Mouse (Mus musculus) right cerebral cortex, postnatal 25 days (tissue): ENCODE data around the gene Lifr.

Experiments
- DNase-seq: peaks from one replicate; pipeline ENCODE4 v3.0.0; 2022

The Lifr gene

DNA sequence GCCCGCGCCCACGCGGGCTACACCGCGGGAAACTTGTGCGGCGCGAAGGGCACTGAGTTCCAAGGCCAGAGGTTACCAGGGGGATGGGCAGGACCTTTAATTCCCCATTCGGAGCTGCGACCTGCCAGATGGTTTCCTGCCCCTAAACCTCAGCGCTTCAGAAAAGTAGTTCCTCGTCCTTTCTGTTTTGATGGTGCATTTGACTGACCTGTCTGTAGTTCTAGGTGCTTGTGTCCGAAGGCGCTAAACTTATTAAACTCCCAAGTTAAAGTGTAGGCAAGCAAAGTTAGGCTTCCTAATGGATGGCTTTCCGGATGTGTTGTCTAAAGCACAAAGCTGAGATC lies 39.5 kb downstream of the Lifr start:
- DNase-seq = no peak

DNA sequence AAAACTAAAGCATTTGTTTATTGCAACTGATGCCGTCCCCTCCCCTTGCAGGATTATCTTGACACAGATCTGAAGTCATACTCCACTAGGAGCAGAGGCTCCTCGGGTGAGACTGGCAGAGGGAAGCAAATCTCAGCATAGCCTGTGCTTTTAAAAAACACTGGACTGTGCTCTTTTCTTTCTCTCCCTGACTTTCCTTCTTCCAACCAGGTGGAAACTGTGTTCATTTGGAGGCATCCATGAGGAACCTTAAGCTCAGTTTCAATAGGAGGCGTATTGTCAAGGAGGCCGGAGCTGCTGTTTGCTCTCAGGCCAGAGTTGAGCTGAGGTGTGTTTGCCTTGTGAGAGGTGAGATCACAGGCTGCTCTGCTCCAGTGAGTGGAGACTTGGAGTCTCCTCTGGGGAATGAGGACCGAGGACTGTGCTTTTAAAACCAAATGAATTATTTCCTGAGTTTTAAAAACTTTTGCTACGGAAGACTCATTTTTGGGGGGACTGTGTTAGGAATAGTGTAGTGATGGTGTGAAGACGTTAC lies 40.3 kb downstream of the Lifr start:
- no peak for DNase-seq

DNA sequence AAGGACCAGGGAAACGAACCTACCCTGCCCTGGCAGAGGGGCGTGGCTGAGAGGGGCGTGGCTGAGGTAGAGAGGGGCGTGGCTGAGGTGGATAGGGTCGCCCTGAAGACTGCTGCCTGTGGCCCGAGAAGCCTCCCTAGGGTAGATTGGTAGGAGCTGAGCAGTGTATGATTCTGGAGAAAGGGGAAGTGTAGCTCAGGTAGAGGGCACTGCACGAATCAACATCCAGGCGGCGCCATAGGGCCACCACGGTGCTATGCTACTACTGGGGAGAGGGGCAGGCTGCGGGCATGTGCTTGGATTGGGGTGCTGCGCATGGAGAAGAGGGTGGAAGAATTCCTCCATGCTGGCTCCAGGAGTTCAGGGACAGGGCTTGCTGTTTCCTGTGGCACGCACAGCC lies 42.3 kb downstream of the Lifr start:
- DNase-seq = no peak

- no peak for DNase-seq
Observed at GRCm38 (mm10) chr15:7134454-7135052, 44.1 kb downstream of the Lifr start.

DNA sequence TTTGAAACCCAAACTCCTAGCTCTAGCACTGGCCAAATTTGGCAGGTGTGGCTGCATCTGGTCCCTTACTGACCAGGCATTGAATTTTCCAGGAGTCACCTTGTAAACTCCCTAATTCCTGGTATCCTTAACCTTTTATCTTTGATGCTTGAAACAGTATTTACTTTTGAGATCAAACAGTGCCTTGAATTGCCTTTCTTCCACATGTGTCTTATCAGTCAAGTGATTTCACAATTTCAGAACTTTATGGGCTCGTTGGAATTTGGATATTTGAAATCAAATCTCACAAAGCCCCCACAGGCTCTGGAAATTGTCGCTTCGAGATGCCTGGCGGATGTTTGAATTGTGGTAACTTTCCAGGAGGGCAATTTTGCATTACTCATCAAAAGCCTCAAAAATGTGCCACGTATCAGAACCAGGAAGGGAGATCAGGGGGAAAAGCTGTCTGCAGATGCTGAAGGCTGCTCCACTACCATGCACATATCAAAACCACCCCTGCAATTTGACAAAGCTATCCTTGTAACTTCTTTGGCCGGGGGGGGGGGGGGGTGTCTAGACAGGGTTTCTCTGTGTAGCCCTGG lies 45.7 kb downstream of the Lifr start:
- no peak for DNase-seq

DNA sequence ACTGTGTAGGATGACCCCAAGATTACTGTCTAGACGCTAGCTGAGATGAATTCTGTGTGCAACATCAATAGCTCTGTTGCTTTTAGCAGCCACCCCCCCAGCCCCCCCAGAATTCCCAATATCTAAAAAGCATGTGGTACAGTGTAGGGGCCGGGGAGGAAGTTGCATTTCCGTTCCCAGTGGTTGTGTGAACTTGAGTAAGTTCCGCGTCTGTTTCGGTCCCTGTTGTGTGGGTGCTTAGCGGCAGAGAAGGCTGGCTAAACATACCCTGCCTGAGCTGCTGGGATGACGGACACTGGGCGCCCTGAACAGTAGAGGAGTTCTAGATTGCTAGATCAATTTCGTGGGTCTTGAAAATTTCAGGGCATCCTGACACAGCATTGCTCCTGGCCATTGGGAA lies 46.5 kb downstream of the Lifr start:
- DNase-seq = no peak

GRCm38 (mm10) chr15:7137607-7138006 lies 47.2 kb downstream of the Lifr start:
- DNase-seq = no peak

GRCm38 (mm10) chr15:7138471-7138870 lies 48.1 kb downstream of the Lifr start:
- DNase-seq = no peak

- DNase-seq = no peak
Observed at GRCm38 (mm10) chr15:7140322-7140721, 49.9 kb downstream of the Lifr start.

DNA sequence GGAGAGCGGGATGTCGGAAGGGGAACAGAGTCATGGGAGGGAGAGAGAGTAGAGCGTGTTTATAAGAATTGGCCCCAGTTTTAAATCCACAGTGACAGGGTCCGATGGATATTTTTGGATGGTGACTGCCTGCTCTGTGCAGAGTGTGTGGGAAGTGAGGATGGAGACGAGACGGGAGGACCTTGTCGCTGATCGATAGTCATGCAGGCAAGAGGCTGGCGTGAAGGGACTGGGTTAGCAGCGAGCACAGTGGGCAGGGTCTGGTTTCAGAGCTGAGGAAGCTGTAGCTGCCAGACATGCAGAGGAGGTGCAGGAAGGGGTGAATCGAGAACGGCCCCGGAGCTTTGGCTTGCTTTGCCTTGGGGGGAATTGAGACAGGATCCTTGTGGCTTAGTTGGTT lies 50.8 kb downstream of the Lifr start:
- no peak for DNase-seq

DNA sequence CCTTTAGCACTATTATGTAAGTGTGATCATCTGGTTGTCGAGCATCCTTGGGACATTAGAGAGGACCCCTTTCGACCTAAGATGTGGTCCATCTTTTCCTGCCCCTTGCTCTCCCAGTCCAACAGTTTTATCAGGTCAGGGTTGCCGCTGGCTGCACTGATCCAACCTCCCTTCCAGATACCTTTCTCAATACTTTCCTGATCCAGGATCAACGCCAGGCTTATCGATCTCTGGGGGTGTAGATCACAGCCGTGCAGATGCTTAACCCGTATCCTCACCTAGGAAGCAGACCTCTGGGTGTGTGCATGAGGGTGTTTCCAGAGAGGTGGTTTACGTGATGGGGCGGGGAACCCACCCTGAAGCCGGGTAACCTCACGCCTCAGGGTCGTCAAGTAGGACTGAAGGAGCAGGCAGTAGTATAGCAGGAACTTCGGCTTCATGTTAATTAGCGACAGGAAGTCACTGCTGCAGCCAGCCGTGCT lies 53.3 kb downstream of the Lifr start:
- no peak for DNase-seq

GRCm38 (mm10) chr15:7144542-7144941 lies 54.1 kb downstream of the Lifr start:
- DNase-seq = no peak

DNA sequence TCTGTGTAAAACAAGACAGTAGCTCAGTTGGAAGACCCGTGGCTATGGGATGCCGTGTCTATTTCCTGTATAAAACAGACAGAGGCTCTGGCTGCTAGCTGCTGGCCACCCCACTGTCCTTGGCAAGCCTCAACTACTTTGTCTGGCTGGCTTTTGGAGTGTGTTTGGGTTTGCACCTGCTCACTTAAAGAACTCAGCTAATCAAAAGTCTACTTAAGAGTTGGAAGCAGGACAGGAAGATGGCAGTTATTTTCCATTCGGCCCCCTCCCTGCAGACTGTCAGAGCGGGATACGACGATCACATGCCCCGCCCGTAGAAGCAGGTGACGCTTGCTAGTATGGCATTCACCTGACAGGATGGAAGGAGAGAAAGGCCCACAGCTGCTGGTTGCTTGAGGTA lies 54.5 kb downstream of the Lifr start:
- no peak for DNase-seq

DNA sequence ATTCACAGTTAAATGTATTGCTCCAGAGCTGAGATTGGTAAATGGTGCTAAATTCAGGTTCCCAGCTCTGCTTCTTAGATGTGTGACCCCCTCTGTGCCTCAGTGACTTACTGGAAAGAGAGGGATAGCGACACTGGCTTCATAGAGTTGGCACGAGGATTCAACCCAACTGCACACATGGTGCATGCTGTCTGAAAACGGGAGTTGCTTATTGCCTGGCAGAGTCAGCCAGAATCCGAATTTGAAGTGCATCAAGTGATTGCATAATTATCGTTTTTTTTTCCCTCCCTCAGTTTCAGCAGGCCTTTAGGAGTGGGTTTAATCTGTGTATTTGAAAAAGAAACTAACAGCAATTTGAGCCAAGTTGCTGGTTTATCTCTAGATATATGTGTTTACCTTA lies 55.1 kb downstream of the Lifr start:
- DNase-seq = no peak

GRCm38 (mm10) chr15:7146529-7146928 lies 56.1 kb downstream of the Lifr start:
- peak; percentile 40 for DNase-seq

- DNase-seq = no peak
Observed at GRCm38 (mm10) chr15:7149796-7150195, 59.4 kb downstream of the Lifr start.

GRCm38 (mm10) chr15:7150591-7150990 lies 60.2 kb downstream of the Lifr start:
- no peak for DNase-seq

DNA sequence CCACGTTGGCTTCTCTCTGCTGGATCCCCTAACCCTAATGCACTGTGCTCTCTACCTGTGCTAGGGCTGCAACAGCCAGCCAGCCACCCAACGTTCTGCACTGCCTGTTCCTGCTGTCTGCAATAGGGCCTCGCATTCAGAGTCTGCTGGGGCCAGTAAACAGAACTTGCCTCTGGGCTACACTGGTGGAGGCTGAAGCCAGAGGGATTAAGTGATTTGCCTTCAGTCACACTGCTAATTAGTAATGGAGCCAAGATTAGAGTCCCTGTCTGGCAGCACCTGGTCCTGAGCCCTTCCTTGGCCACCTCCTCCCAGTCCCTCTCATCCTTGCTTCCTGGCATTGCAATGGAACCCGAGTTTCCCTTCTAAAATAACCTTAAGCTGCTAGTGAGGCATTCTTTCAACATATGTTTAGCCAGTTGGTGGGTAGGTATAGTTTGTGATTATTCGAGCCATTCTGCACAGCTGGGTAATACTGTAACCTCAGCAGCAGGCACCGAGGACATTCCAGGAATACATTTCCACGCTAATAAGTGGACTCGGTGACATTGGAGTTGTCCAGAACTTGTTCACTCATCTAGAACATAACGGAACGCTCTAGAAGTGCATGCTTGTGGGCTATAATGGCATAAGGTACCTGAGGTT lies 61.8 kb downstream of the Lifr start:
- DNase-seq = no peak

- no peak for DNase-seq
Observed at GRCm38 (mm10) chr15:7154010-7154736, 63.8 kb downstream of the Lifr start.

- no peak for DNase-seq
Observed at GRCm38 (mm10) chr15:7154737-7155090, 64.3 kb downstream of the Lifr start.

- no peak for DNase-seq
Observed at GRCm38 (mm10) chr15:7157658-7158057, 67.2 kb downstream of the Lifr start.

DNA sequence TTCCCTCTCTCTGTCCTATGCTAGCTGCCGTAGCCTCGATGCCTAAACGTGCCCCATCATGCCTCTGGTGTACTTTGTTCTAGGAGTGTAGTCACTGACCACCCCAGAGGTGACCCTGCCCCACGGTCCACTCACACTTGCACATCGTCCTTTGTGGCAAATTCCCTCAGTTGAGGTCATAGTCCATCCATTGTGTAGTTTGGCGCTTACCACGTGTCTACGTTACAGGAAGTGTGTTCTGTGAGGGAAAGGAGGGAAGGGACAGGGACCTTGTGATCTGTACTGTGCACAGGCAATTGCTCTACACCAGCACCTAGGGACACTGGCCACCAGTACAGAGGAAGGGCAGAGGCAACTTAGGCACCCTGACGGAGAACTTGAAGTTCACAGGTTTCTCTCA lies 69.5 kb downstream of the Lifr start:
- DNase-seq = no peak

DNA sequence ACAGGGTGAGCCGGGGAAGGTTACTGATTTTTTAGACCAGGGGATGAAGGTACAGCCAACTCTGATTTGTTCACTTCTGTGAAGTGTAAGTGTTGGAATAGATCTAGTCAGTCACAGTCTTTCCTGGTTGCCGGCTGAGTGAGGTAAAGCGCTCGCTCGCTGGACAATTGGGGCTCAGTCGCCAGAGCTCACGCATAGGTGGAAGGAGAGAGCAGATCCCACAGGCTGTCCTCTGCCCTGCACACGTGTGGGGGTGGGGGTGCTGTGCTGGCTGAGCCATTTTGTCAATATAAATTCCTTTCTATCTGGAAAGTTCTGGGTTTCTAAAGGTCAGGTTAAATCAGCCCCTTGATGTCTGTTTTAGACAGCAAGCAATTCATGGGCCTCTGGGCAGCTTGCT lies 69.9 kb downstream of the Lifr start:
- DNase-seq = no peak

DNA sequence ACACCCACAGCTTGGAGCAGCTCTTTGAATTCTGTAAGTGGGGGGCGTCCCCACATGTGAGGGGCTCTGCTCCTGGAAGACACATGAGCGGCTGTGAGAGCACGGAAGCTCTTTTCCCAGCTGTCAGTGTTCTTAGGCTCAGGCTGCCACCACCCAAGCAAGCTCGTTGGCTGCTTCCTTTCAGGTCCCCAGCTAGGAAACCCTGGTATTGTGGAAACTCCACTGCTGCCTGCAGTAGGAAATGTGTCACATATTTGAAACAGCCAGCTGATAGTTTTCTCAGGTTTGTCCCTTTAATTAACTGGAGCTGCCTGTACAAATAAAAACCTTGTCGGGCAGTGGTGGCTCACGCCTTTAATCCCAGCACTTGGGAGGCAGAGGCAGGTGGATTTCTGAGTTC lies 73.4 kb downstream of the Lifr start:
- DNase-seq = no peak
